Mouse (Mus musculus) 3134 (cell line): Measurements from ENCODE around the gene Sufu.

Experiments used
- DNase-seq: peaks from one replicate; pipeline ENCODE4 v3.0.0-alpha.2; 2011; ENCODE audit warnings: low spot score; ENCODE audit not compliant: insufficient read length; ENCODE audit errors: extremely low read depth

The Sufu gene

GRCm38 (mm10) chr19:46509202-46509601 lies 112.5 kb downstream of the Sufu start:
- DNase-seq = no peak

- no peak for DNase-seq
Measured at GRCm38 (mm10) chr19:46509736-46510135, 113.0 kb downstream of the Sufu start.

GRCm38 (mm10) chr19:46510401-46510800 lies 113.7 kb downstream of the Sufu start:
- no peak for DNase-seq

GRCm38 (mm10) chr19:46510824-46511223 lies 114.1 kb downstream of the Sufu start:
- DNase-seq = no peak

- DNase-seq = no peak
Measured at GRCm38 (mm10) chr19:46511263-46511662, 114.6 kb downstream of the Sufu start.

GRCm38 (mm10) chr19:46514387-46514786 lies 117.7 kb downstream of the Sufu start:
- no peak for DNase-seq

- no peak for DNase-seq
Measured at GRCm38 (mm10) chr19:46515287-46515821, 118.7 kb downstream of the Sufu start.

GRCm38 (mm10) chr19:46516667-46517528 lies 120.2 kb downstream of the Sufu start:
- no peak for DNase-seq

GRCm38 (mm10) chr19:46517529-46518351 lies 121.0 kb downstream of the Sufu start:
- DNase-seq = no peak

- no peak for DNase-seq
Measured at GRCm38 (mm10) chr19:46518352-46518787, 121.7 kb downstream of the Sufu start.

- no peak for DNase-seq
Measured at GRCm38 (mm10) chr19:46518828-46519621, 122.3 kb downstream of the Sufu start.

GRCm38 (mm10) chr19:46521698-46522097 lies 125.0 kb downstream of the Sufu start:
- DNase-seq = no peak

GRCm38 (mm10) chr19:46522433-46523044 lies 125.8 kb downstream of the Sufu start:
- DNase-seq = peak; percentile 61

- DNase-seq = no peak
Measured at GRCm38 (mm10) chr19:46523131-46523479, 126.4 kb downstream of the Sufu start.

- no peak for DNase-seq
Measured at GRCm38 (mm10) chr19:46523480-46524151, 126.9 kb downstream of the Sufu start.

- no peak for DNase-seq
Measured at GRCm38 (mm10) chr19:46524152-46524544, 127.5 kb downstream of the Sufu start.

- no peak for DNase-seq
Measured at GRCm38 (mm10) chr19:46524601-46525321, 128.1 kb downstream of the Sufu start.

GRCm38 (mm10) chr19:46525691-46526631 lies 129.3 kb downstream of the Sufu start:
- no peak for DNase-seq
